Mouse (Mus musculus) layer of hippocampus, adult 8-10 months (tissue): ENCODE data around the gene Plekhd1. TPM values are rescaled to one million over a fixed set of nuclear protein-coding genes. Genes with fewer than 3 reads are reported as not detected.

Source experiments
- DNase-seq, 2 experiments: peaks; one replicate each; pipeline ENCODE4 v3.0.0; 2022; ENCODE audit warnings: low spot score in 2 of 2
- total RNA-seq, 4 experiments: library from RNA; stranded (reverse); gene quantifications; 2 replicates each; pipeline ENCODE4 v1.2.4; 2022

The Plekhd1 gene
- total RNA-seq, result 10 to 100 TPM in 1 of 4 experiments, 1 to 10 TPM in 3; 5.0 to 11.0 (median 7.6) TPM

DNA sequence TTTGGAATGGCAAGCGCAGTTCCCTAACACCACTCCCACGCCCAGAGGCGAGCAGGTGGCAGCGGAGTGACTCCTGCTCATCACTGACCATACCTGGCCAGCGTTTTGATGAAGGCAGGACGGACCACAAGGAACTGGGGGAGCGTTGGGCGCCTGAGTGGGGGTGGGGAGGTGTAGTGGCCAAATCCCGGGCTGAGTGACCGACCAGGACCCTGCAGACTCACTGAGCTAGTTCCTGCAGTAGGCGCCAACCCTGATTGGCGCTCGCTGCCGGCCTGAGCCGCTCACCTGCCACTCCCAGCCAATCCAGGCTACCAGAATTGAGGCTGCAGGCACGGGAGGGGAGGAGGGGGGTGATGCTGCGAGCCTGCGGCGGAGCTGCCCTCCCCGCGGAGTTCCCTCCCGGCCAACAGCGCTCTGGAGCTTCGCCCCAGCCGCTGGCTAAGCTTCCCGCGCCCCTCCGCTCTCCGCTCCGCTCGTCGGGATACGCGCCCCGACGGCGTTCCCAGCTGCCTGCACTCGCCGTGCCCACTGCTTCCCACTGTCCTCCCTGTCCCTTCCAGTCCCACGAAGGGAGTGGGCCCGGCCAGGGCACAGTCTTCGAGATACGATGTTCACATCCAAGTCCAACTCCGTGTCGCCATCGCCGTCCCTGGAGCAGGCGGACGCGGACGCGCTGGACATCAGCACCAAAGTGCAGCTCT, at the start of gene Plekhd1:
Gene Plekhd1 (plus strand): TSS at position 323 of the 704 bp plus-strand sequence.
- DNase-seq, result peak in 1 of 2 experiments; percentile 32

DNA sequence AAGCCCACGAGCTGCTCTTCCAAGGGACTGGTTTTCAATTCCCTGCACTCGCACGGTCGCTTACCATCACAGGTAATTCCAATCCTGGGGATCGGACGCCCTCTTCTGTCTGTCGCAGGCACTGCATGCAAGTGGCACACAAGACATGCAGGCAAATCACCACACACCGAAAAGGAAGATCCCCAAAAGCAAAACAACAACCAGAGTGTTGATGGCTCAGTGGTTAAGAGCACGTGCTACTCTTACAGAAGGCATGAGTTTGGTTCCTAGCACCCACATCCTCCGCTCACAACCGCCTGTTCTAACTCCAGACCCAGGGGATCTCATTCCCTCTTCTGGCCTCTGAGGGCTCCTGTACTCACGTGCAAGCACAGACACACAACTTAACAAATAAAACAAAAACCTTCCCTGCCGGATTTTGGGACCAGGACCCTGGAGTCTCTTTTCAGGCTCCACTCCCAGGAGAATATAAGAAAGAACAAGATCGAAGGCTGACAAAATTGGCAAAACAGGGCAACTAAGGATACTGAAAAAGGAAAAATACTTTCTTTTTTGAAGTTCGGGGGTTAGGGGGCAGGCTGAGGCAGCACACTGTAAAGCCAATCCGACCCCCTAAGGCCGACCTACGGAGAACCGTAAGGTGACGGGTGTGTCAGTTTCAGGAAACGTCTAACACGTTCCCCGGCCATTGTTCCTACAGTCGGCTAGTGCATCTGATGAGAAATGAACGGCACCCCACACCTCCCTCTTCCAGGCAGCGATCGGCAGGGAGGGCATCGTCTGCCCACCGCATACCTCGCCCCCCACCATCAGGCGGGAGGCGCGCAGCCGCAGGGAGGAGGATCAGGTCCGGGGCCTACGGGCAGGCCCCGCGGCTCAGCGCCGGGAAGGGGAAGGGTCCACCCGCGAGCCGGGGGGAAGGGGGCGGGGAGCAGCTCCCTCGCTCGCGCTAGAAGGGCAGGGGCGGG, 49.4 kb upstream of the Plekhd1 start:
- peak; percentile 25 to 35 for DNase-seq

DNA sequence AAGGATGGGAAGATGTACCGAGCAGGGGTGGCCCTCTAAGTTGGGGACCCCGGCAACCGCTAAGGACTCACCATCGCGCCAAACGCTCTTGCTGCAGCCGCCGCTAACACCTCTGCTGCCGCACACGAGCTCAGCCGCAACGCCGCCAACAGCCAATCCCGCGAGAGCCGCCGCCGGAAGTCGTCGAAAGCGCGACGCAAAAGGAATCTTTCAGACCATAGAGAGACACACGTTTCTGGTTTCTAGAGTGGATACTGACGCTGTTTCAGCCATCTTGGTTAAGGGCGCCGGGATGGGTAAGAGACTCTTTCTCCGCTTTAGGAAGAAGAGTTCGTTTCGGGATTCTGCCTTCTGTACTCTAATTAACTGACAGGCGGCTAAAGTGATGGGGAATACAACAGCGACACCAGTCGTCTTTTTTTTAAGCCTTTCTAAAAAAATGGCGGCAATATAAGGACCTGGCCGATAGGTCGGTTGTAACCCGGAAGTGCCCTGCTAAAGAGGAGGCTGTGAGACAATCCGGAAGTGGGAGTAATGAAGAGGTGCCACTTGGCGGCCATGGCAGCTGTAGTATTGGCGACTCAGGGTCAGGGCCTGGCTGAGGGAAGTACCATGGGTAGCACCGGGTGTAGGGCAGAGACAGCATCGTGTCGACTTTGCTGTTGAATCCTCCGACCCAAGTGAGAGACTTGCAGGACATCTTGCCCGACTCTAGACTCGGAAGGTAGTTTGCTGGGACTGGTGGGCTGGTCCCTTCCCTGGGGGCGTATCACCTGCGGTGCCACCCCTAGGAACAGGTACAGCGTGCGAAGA, 48.5 kb upstream of the Plekhd1 start, which contains the start of the genes Slc39a9 and Erh:
Gene Slc39a9 (plus strand): TSS at position 191 of the 813 bp plus-strand sequence.
Gene Erh (minus strand): TSS at position 649 of the 813 bp plus-strand sequence.
- DNase-seq, result peak; percentile 92 to 94

DNA sequence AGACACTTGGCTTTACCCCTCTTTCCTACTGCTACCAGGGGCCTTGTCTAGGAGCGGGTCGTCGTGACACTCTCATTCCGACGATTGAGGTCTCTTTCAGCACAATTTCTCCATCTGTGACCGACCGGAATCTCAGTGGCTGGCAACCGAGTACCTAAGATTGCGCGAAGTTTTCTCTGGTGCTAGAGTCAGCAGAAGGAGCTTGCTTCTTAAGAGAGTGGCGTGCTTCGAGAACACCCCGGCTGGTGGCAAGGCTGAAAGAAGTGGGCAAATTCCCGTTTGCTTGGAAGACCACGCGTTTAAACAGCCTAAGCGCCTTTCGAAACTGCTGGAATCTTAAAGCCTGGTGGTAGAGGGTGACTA, 47.9 kb upstream of the Plekhd1 start:
- DNase-seq, result no peak

DNA sequence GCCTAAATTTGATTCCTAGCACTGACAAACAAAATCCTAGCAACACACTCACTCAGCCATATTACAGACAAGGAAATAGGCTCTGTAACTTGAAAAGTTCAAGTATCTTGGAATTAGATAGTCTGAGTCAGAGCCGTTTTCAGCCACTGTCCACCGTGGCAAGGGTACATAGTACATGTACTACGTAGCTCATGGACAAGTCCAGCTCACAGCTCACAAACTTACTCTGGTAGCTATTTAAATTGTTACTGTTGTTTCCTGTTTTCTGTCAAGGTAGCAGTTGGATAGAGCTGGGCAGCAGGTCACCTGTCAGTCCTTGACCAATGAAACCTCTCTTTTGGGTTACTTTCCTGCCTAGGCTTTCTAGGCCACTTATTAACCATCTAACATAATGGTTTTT, 46.0 kb upstream of the Plekhd1 start:
- no peak for DNase-seq

DNA sequence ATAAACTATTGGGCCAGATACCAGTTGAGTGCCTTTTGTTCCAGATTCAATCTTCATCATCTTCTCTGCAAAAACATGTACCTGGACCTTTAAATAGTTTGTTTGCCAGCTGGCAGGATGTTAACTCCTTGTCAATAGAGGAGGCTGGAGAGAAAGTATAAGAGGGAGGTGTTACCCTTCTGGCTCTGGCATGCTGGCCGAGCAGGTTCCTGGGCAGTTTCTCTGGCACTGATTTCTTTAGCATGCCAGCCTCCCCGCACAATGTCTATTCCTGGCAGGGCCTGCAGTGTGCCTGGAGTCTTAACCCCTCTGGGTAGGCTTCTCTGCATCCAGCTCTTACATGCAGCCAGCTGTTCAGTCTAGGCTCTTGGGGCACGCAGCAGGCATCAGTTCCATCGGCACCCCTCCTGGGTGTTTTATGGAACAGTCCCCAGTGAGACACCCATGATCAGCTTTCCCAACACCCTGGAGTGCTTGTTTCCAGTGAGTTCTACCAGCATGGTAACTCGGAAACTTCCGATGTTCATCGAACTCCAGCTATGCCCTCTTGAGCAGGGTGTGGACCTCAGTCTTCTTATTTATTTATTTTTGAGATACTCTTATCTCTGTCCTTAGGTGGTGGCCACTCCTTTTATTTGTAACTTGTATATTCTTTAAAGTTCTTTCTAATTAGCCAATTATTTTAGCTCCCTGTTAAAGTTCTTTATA, 38.3 kb upstream of the Plekhd1 start:
- no peak for DNase-seq

DNA sequence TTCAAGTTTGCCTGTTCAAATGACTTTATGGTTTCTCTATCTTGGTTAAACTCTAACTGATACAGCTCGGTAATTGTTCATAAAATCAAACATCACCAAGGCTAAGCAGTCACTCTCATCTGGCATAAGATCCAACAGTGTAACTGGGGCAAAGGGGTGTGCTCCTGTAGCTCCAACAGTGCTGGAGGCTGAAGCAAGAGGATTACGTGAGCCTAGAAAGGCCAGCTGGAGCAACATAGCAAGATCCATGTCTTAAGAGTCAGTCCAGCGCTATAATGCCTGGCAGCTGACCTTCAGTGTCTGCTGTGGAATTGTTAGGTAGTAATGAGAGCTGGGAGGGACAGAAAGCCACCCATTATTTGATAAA, 37.7 kb upstream of the Plekhd1 start:
- no peak for DNase-seq

DNA sequence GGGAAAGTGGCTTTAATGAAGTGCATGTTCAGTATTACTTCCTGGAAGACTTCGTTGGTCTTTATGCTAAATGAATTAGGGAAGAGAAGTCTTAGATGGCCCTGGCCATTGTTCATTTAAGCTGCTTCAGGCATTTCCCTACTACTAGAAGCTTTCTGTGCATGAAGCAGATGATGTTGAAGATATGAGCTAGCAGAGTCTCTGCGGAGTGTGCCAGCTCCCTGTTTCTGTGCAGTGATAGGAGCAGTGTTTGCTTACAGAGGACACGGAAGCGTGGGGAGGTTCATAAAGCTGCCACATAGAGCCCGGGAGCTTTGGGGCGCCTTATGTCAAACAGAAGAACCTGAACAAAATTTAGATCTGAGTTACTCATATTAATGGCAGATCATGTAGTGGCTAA, 33.7 kb upstream of the Plekhd1 start:
- DNase-seq, result no peak

DNA sequence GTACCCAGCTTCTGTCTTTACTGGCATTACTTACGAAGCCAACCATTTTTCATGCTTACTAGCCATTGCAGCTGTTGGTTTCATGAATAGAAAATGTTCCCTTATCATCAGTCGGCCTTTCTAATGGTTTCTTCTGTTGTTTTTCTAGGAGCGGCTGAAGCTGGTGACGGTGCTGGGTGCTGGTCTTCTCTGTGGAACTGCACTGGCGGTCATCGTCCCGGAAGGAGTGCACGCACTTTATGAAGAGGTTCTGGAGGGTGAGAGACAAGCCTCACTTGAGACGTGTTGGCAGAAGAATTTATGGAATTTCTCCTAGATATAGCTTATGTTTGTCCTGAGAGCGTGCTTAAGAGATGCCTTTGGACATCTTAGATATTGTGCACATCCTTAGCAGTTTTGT, 30.1 kb upstream of the Plekhd1 start:
- no peak for DNase-seq

DNA sequence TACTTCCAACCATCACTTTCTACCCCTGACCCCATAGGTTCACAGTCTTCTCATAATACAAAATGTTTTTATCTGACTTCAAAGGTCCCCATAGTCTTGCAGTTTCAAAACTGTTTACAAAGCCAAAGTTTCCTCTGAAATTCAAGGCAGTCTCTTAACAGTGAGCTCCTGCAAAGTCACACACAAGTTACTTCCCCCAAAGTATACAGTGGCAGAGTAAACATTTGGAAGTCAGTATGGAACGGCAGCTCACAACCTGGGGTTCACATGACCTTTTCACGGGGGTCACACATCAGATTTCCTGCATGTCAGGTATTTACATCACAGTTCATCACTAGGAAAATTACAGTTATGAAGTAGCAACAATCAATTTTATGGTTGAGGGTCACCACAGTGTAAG, 28.5 kb upstream of the Plekhd1 start:
- no peak for DNase-seq

DNA sequence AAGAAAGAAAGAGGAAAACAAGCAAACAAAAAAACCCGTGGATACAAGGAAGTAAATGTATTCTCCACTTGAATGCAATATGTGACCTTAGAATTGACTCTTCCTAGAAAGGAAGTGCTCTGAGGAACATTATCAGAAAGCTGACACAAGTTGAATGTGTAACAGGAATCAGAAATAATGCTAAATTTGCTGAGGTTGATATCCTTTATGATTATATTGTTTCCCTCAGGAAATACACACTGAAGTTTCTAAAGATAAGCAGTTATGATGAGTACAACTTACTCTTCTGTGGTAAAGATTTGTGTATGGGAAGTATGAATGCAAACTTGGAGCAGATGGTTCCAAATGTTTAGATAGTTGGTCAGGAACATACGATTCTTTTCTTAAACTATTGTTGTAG, 24.0 kb upstream of the Plekhd1 start:
- DNase-seq, result no peak

DNA sequence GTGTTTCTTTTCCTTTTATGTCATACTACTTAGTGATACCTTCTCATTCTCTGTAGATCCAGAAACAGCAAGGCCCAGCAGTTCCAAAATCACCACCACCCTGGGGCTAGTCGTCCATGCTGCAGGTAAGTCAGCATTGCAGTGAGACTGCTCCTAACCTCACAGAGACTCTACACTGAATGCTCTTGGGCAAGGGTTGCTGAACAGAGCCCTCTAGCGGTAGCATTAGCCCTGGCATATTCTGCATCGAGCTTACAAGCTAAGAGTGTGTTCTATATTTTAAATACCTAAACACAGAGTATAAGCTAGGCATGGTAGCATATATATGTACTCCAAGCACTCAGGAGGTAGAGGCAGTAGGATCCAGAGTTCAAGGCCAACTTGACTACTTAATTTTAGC, 19.2 kb upstream of the Plekhd1 start:
- DNase-seq, result peak in 1 of 2 experiments; percentile 64

DNA sequence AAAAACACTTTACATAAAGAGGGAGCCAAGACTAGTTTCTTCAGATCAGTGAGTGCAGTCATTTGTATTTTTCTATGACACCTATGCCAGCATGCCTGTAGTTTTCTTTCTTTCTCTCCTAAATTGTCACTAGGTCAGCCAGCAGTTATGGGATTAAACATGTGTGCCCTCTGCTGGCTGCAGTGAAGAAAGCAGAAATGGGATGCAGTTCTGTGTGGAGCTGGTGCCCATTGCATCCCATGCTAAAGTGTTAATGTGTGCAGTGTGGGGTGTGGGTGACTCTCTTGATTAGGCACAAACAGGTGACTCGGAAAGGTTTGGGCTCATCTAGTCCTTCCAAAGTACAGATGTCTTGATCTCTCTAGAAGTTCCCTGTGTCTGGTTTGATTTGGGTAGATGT, 11.1 kb upstream of the Plekhd1 start:
- peak in 1 of 2 experiments; percentile 32 for DNase-seq

DNA sequence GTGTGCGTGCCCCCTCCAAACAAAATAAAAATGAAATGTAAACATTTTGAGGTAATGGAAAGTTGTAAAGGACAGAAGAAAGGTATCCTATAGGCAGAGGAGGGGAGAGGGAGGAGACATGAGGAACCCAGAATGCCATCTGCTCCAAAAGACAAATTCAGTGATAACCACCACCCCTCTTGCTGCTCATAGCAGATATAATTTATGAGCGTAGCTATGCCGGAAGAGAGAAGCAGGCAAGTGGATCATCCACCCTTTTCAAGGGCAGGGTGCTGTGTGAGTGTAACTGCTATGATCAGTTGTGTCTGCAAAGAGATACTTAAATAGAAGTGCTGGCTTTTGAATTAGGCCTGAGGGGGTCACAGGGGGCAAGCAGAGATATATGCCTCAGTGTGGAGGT, 8.8 kb upstream of the Plekhd1 start:
- DNase-seq, result no peak

DNA sequence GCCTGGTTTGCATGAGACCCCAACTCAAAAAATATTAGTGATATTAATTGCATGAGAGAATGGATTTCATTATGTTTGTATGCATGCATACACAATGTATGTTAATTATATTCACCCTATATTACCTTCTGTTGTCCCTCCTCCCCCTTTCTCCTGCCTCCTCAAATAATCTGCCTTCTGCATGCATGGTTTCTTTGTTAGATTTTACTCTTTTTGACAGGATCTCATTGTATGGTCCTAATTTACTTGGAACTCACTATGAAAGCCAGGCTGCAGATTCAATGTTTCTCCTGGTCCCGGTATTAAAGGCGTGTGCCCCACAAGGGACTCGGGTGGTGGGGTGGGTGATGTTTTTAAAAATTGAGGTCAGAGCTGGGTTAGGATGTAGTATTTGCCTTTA, 8.1 kb upstream of the Plekhd1 start:
- DNase-seq, result no peak

DNA sequence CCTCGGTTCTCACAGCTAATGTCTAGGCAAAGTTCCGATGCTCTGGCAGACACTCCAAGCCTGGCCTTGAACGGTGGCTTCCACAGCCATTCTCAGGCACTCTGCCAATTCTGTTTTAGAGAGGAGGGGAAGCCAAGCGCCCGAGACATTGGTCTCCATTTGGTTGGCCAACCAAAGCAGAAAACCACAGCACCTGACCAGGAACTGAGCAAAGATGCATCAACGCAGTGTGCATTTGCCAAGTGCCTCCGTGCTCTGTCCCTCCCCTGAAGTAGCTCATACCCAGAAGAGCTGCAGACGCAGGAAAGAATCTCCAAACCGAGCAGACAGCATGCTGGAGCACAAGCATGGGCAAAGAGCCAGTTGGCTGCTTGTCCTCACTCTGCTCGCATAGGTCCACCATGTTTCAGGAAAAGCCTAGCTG, 4.6 kb upstream of the Plekhd1 start:
- no peak for DNase-seq

DNA sequence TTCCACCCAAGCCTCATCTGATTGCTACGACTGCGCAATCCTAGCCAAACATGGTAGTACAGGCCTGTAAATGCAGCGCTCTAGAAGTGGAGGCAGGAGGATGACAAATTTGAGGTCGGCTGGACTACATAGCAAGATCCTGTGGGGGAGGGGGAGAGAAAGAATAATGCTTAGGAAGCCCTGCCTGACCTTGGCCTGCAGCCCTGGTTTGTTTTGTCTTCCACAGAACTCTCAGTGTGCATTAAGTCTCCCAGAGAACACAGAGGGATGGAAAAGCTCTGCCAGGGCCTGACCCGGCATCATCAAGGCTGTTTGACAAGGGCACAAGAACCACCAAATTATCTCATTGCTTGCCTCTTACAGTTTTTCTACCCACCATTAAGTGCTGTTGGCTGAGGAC, 2.7 kb upstream of the Plekhd1 start:
- no peak for DNase-seq

DNA sequence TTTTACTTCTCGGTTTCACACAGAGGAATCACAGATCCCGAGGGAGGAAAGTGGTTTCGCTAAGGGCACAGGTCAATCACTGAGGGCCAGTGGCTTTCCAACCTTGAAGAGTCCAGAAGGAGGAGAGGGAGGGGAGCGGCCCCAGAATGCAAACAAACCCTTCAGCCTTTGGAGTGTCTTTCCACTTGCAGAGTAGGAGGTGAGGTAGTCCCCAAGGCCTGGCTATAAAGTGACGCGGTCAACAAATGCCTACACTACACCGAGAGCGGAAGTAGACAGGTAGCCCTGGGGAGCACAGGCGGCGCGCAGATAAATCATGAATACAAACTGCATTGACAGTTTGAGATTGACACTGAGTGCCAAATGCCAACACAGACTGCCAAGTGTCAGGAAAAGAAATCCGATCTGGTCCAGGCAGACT, 710 bp upstream of the Plekhd1 start:
- no peak for DNase-seq

DNA sequence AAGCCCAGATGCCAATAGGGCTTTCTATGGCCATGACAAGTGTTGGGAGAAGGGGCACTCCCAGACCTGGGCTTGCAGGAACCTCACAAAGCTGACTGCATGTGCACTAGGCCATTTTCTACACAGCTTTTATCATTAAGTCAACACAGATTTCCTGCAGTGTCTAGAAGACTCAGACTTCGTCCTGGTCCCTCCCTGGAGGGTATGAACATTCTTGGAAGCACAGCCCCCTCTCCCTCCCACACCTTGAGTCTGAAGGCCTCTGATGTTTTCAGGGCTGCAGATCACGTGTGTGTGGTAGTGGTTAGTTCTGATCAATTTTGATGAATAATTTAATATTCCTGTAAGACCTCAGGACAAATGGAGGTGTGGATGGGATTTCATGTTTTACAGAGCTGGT, 1.3 kb downstream of the Plekhd1 start:
- DNase-seq, result no peak

DNA sequence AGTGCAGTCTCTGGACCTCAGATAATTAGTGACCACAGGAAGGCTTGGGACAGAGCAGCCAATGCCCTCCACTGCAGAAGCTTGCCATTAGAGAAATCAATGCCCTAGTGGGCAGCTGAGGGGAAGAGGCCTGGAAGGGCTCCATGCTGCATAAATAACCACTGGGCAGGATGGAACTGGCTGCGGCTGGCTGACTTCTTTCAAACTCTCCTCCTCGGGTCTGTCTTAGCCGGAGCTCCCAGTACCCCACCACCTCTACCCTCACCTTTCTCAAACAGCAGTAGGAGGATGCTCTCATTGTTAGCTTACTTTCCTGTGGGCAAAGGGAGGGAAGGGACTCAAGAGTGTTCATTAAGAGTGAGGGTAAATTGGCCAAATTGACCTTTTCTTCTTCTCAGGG, 2.6 kb downstream of the Plekhd1 start:
- no peak for DNase-seq
